Mouse (Mus musculus) small intestine, adult 2 months (tissue): ENCODE data around the gene Baz2b. TPM values are rescaled to one million over a fixed set of nuclear protein-coding genes. Genes with fewer than 3 reads are reported as not detected.

Source experiments
- H3K27ac ChIP-seq: fragments of 200-500 bp; 2 replicates; pipeline ENCODE4 v1.5.1; 2012; ENCODE audit warnings: low read depth, low read length, control low read depth, inconsistent platforms; ENCODE audit not compliant: insufficient read depth
- H3K27me3 ChIP-seq: fragments of 200-500 bp; 2 replicates; pipeline ENCODE4 v1.6.1; 2012; ENCODE audit warnings: mild to moderate bottlenecking, moderate library complexity, low read length, inconsistent platforms; ENCODE audit not compliant: control insufficient read depth, insufficient read depth
- H3K36me3 ChIP-seq: fragments of 200-500 bp; 2 replicates; pipeline ENCODE4 v1.6.1; 2012; ENCODE audit warnings: mild to moderate bottlenecking, low read length, control low read depth, inconsistent platforms; ENCODE audit not compliant: control insufficient read depth, insufficient read depth
- H3K4me1 ChIP-seq: fragments of 200-500 bp; 2 replicates; pipeline ENCODE4 v1.6.1; 2012; ENCODE audit warnings: low read length, inconsistent platforms, mixed read lengths; ENCODE audit not compliant: control insufficient read depth, insufficient read depth, insufficient read length
- H3K4me3 ChIP-seq: fragments of 200-500 bp; 2 replicates; pipeline ENCODE4 v1.5.1; 2012; ENCODE audit warnings: low read depth, mild to moderate bottlenecking, control low read depth, inconsistent platforms, low read length, moderate library complexity
- CTCF ChIP-seq: fragments of 200-500 bp; IDR thresholded peaks from 2 replicates; pipeline ENCODE4 v1.5.1; 2012; ENCODE audit warnings: low read depth, mild to moderate bottlenecking, control low read depth, inconsistent platforms, low read length, moderate library complexity, mixed read lengths; ENCODE audit not compliant: insufficient replicate concordance, insufficient read length; ENCODE audit errors: extremely low read depth
- POLR2A ChIP-seq: fragments of 200-500 bp; IDR thresholded peaks from 2 replicates; pipeline ENCODE4 v1.6.1; 2012; ENCODE audit warnings: low read depth, mild to moderate bottlenecking, control low read depth, inconsistent platforms, low read length, moderate library complexity
- WGBS: fragments of 180-500 bp; shearing (Covaris S2); methylation state at CpG from one replicate; pipeline ENCODE4 v1.1.7; 2018; 5-methylcytosine and 5-hydroxymethylcytosine counted together
- polyA plus RNA-seq: library from polyadenylated mRNA; depleted of rRNA; stranded (reverse); fragments of >200 nt; gene quantifications from 2 replicates; pipeline ENCODE4 v1.2.3, GENCODE M21; 2012

Gene Baz2b
- polyA plus RNA-seq, 1 experiment: 9.9 TPM

- TF ChIP-seq POLR2A (no peak), CTCF (no peak)
- no peaks in the 10 kb centered on the region for H3K36me3 ChIP-seq
Observed at GRCm38 (mm10) chr2:60117867-60118266, 91.8 kb downstream of the Baz2b start.

GRCm38 (mm10) chr2:60115891-60116554, 93.6 kb downstream of the Baz2b start:
- Histone ChIP-seq H3K36me3 (peaks cover under 1% of the 10 kb centered on the region; the same call in 1 of the 2 replicates), H3K4me3 (no peak overlapping the region), H3K4me1 (peaks cover 2% of the 10 kb centered on the region; the same call in 1 of the 2 replicates), H3K27ac (no peak overlapping the region), H3K27me3 (no peaks in the 10 kb centered on the region)
- 80% methylated on average over 12 of the region's 12 CpGs for WGBS
- TF ChIP-seq POLR2A (no peak), CTCF (no peak)

More at GRCm38 (mm10) chr2:60117867-60118266, 91.8 kb downstream of the Baz2b start:
- H3K27ac ChIP-seq: no peak overlapping the region
- H3K4me3 ChIP-seq: no peak overlapping the region
- WGBS: 67% methylated on average over 9 of the region's 9 CpGs
- H3K27me3 ChIP-seq: no peaks in the 10 kb centered on the region
- H3K4me1 ChIP-seq: peaks cover 4% of the 10 kb centered on the region; the same call in 1 of the 2 replicates

- H3K36me3 ChIP-seq: peaks cover 3% of the 10 kb centered on the region; the same call in 1 of the 2 replicates
- WGBS: 65% methylated on average over 4 of the region's 4 CpGs
- no peak overlapping the region for H3K27ac ChIP-seq
- H3K4me3 ChIP-seq: no peak overlapping the region
- no peaks in the 10 kb centered on the region for H3K27me3 ChIP-seq
- no peak for TF ChIP-seq CTCF
- peaks cover 2% of the 10 kb centered on the region; the same call in 1 of the 2 replicates for H3K4me1 ChIP-seq
Observed at GRCm38 (mm10) chr2:60114901-60115300, 94.7 kb downstream of the Baz2b start.

GRCm38 (mm10) chr2:60113661-60114560, 95.7 kb downstream of the Baz2b start:
- H3K36me3 ChIP-seq: peaks cover 3% of the 10 kb centered on the region; the same call in 1 of the 2 replicates
- H3K4me1 ChIP-seq: peaks cover 2% of the 10 kb centered on the region; the same call in 1 of the 2 replicates
- WGBS: 71% methylated on average over 12 of the region's 12 CpGs
- H3K27ac ChIP-seq: no peak overlapping the region
- TF ChIP-seq POLR2A: no peak
- TF ChIP-seq CTCF: no peak
- no peak overlapping the region for H3K4me3 ChIP-seq
- H3K27me3 ChIP-seq: no peaks in the 10 kb centered on the region

- H3K27ac ChIP-seq: no peak overlapping the region
- H3K27me3 ChIP-seq: no peaks in the 10 kb centered on the region
- no peak overlapping the region for H3K4me3 ChIP-seq
- peaks cover 2% of the 10 kb centered on the region; the same call in 1 of the 2 replicates for H3K4me1 ChIP-seq
- TF ChIP-seq POLR2A (no peak), CTCF (no peak)
- peaks cover 3% of the 10 kb centered on the region; the same call in 1 of the 2 replicates for H3K36me3 ChIP-seq
- 88% methylated on average over 2 of the region's 2 CpGs for WGBS
Observed at GRCm38 (mm10) chr2:60112116-60112515, 97.5 kb downstream of the Baz2b start.

GRCm38 (mm10) chr2:60109001-60109400, 100.6 kb downstream of the Baz2b start:
- Histone ChIP-seq H3K4me3 (no peak overlapping the region), H3K27ac (no peak overlapping the region), H3K36me3 (peaks cover 3% of the 10 kb centered on the region; the same call in 1 of the 2 replicates), H3K27me3 (no peaks in the 10 kb centered on the region), H3K4me1 (no peaks in the 10 kb centered on the region; the same call in 1 of the 2 replicates)
- TF ChIP-seq CTCF (no peak), POLR2A (no peak)
- WGBS: 78% methylated on average over 3 of the region's 3 CpGs

- no peaks in the 10 kb centered on the region for H3K4me1 ChIP-seq
- no peak overlapping the region for H3K4me3 ChIP-seq
- no peaks in the 10 kb centered on the region for H3K27me3 ChIP-seq
- no peaks in the 10 kb centered on the region for H3K36me3 ChIP-seq
- H3K27ac ChIP-seq: no peak overlapping the region
- 57% methylated on average over 4 of the region's 4 CpGs for WGBS
- no peak for TF ChIP-seq POLR2A
- TF ChIP-seq CTCF: no peak
Observed at GRCm38 (mm10) chr2:60096625-60097024, 113.0 kb downstream of the Baz2b start.
